Mouse (Mus musculus) embryonic facial prominence, embryonic 14.5 days (tissue): ENCODE results near the gene Lrig3. TPM values are rescaled to one million over a fixed set of nuclear protein-coding genes. Genes with fewer than 3 reads are reported as not detected.

Experiments used
- ATAC-seq: fragments of 200-750 bp; cut with Nextera tagmentation; 2 replicates; pipeline ENCODE4 v1.8.0; 2017; ENCODE audit warnings: low read depth, moderate number of reproducible peaks, moderate TSS enrichment
- DNase-seq: peaks from one replicate; pipeline ENCODE4 v3.0.0-alpha.2; 2015; ENCODE audit warnings: low spot score
- H3K27ac ChIP-seq: fragments of 300-500 bp; sonication (generic); replicated peaks from 2 replicates; pipeline ENCODE4 v1.5.1; 2014; ENCODE audit warnings: low read depth, mild to moderate bottlenecking, low read length, moderate library complexity
- H3K27me3 ChIP-seq: fragments of 300-500 bp; sonication (generic); replicated peaks from 2 replicates; pipeline ENCODE4 v1.6.1; 2014; ENCODE audit warnings: low read length; ENCODE audit not compliant: control insufficient read depth, insufficient read depth
- H3K36me3 ChIP-seq: fragments of 300-500 bp; sonication (generic); 2 replicates; pipeline ENCODE4 v1.6.1; 2014; ENCODE audit warnings: low read length, mixed read lengths; ENCODE audit not compliant: control insufficient read depth, insufficient read depth
- H3K4me1 ChIP-seq: fragments of 300-500 bp; sonication (generic); 2 replicates; pipeline ENCODE4 v1.6.1; 2014; ENCODE audit warnings: antibody characterized with exemption, low read length; ENCODE audit not compliant: control insufficient read depth, insufficient read depth
- H3K4me2 ChIP-seq: fragments of 300-500 bp; sonication (generic); 2 replicates; pipeline ENCODE4 v1.6.1; 2014; ENCODE audit warnings: low read depth, mild to moderate bottlenecking, low read length, moderate library complexity, mixed read lengths
- H3K4me3 ChIP-seq: fragments of 300-500 bp; sonication (generic); 2 replicates; pipeline ENCODE4 v1.5.1; 2014; ENCODE audit warnings: low read depth, mild to moderate bottlenecking, low read length
- H3K9ac ChIP-seq: fragments of 300-500 bp; sonication (generic); 2 replicates; pipeline ENCODE4 v1.6.1; 2014; ENCODE audit warnings: low read depth, mild to moderate bottlenecking, low read length, moderate library complexity, mixed read lengths
- H3K9me3 ChIP-seq: fragments of 300-500 bp; sonication (generic); 2 replicates; pipeline ENCODE4 v1.6.1; 2016; ENCODE audit warnings: low read length; ENCODE audit not compliant: control insufficient read depth
- WGBS: fragments of 180-500 bp; shearing (Covaris S2); extraction: QIAGEN DNeasy Blood & Tissue Kit; methylation state at CpG from one replicate; pipeline ENCODE4 v1.1.7; 2014; 5-methylcytosine and 5-hydroxymethylcytosine counted together
- microRNA-seq: library from miRNA; unstranded; fragments of <30 nt; microRNA quantifications from one replicate; pipeline ENCODE4, GENCODE M21; 2016; ENCODE audit warnings: borderline number of aligned reads
- polyA plus RNA-seq: library from polyadenylated mRNA; unstranded; fragments of >200 nt; fragmentation: Nextera tagmentation; extraction: Ambion mirVana; gene quantifications from 2 replicates; pipeline ENCODE4 v1.2.1, GENCODE M21; 2014

Lrig3 gene
- polyA plus RNA-seq, 1 experiment from 2014 or later = 23.6 TPM

GRCm38 (mm10) chr10:126029441-126030114, 63.6 kb downstream of the Lrig3 start:
- peak; percentile 28 for DNase-seq
- WGBS = 49% methylated on average over 7 of the region's 7 CpGs
- Histone ChIP-seq H3K27me3 (no peaks in the 10 kb centered on the region), H3K27ac (no peak overlapping the region), H3K4me1 (no peaks in the 10 kb centered on the region), H3K36me3 (no peaks in the 10 kb centered on the region), H3K4me2 (no peak overlapping the region), H3K4me3 (no peak overlapping the region), H3K9me3 (no peaks in the 10 kb centered on the region), H3K9ac (no peak overlapping the region)
- ATAC-seq = no peak

- no peak for ATAC-seq
- DNase-seq = peak; percentile 37
- Histone ChIP-seq H3K27me3 (no peaks in the 10 kb centered on the region), H3K9ac (no peak overlapping the region), H3K27ac (no peak overlapping the region), H3K9me3 (no peaks in the 10 kb centered on the region), H3K4me1 (peaks cover 15% of the 10 kb centered on the region), H3K36me3 (no peaks in the 10 kb centered on the region), H3K4me3 (no peak overlapping the region), H3K4me2 (no peak overlapping the region)
- 14% methylated on average over 3 of the region's 3 CpGs for WGBS
Observed at GRCm38 (mm10) chr10:126056881-126057280, 90.9 kb downstream of the Lrig3 start.

GRCm38 (mm10) chr10:126062812-126063211, 96.8 kb downstream of the Lrig3 start:
- H3K9me3 ChIP-seq = peaks cover 10% of the 10 kb centered on the region; the same call in 1 of the 2 replicates
- 86% methylated on average over 4 of the region's 4 CpGs for WGBS
- H3K4me2 ChIP-seq = no peak overlapping the region
- no peak overlapping the region for H3K4me3 ChIP-seq
- no peak overlapping the region for H3K27ac ChIP-seq
- H3K4me1 ChIP-seq = no peaks in the 10 kb centered on the region
- H3K36me3 ChIP-seq = no peaks in the 10 kb centered on the region
- H3K27me3 ChIP-seq = no peaks in the 10 kb centered on the region
- H3K9ac ChIP-seq = no peak overlapping the region
- DNase-seq = no peak
- no peak for ATAC-seq

Small RNAs within 50 kb of the gene (microRNA-seq; reads per million reads assigned to microRNA genes)
- not detected for gene Gm22183
